Mouse (Mus musculus) forebrain, embryonic 10.5 days (tissue): ENCODE measurements at regions not wholly inside any gene's neighbourhood (a gene's known extent, or its start where the extent isn't known, plus 50 kb on each side); places are given as distances from the start of the nearest gene placed in this dataset.

Source experiments
- DNase-seq: peaks from one replicate; pipeline ENCODE4 v3.0.0-alpha.2; 2017; ENCODE audit warnings: low spot score; ENCODE audit errors: extremely low spot score
- H3K27ac ChIP-seq: fragments of 300-500 bp; sonication (generic); 2 replicates; pipeline ENCODE4 v1.5.1; 2016; ENCODE audit warnings: mild to moderate bottlenecking
- H3K27me3 ChIP-seq: fragments of 300-500 bp; sonication (generic); 2 replicates; pipeline ENCODE4 v1.6.1; 2016; ENCODE audit warnings: mild to moderate bottlenecking; ENCODE audit not compliant: poor library complexity, severe bottlenecking
- H3K36me3 ChIP-seq: fragments of 300-500 bp; sonication (generic); replicated peaks from 2 replicates; pipeline ENCODE4 v1.6.1; 2016; ENCODE audit warnings: mild to moderate bottlenecking, moderate library complexity
- H3K4me1 ChIP-seq: fragments of 300-500 bp; sonication (generic); 2 replicates; pipeline ENCODE4 v1.6.1; 2016
- H3K4me3 ChIP-seq: fragments of 300-500 bp; sonication (generic); 2 replicates; pipeline ENCODE4 v1.5.1; 2016; ENCODE audit warnings: mild to moderate bottlenecking, moderate library complexity
- H3K9me3 ChIP-seq: fragments of 300-500 bp; sonication (generic); 2 replicates; pipeline ENCODE4 v1.6.1; 2016; ENCODE audit warnings: mild to moderate bottlenecking, moderate library complexity
- WGBS: fragments of 180-500 bp; shearing (Covaris S2); methylation state at CpG from one replicate; pipeline ENCODE4 v1.1.7; 2016; 5-methylcytosine and 5-hydroxymethylcytosine counted together

GRCm38 (mm10) chr14:102014976-102015603, 285.3 kb downstream of the Lmo7 start:
- Histone ChIP-seq H3K4me1 (no peaks in the 10 kb centered on the region), H3K27me3 (no peaks in the 10 kb centered on the region), H3K4me3 (no peak overlapping the region), H3K27ac (no peak overlapping the region), H3K9me3 (no peaks in the 10 kb centered on the region), H3K36me3 (no peaks in the 10 kb centered on the region)
- 89% methylated on average over 13 of the region's 13 CpGs for WGBS
- no peak for DNase-seq

- no peak for DNase-seq
- H3K4me1 ChIP-seq = no peaks in the 10 kb centered on the region
- no peak overlapping the region for H3K4me3 ChIP-seq
- H3K27ac ChIP-seq = no peak overlapping the region
- H3K27me3 ChIP-seq = no peaks in the 10 kb centered on the region
- no peaks in the 10 kb centered on the region for H3K36me3 ChIP-seq
- H3K9me3 ChIP-seq = no peaks in the 10 kb centered on the region
- 78% methylated on average over 3 of the region's 3 CpGs for WGBS
These were observed 283.5 kb downstream of the Lmo7 start for GRCm38 (mm10) chr14:102013238-102013637.

GRCm38 (mm10) chr14:101997535-101997934, 267.8 kb downstream of the Lmo7 start:
- no peaks in the 10 kb centered on the region for H3K27me3 ChIP-seq
- no peak overlapping the region for H3K4me3 ChIP-seq
- no peaks in the 10 kb centered on the region for H3K9me3 ChIP-seq
- no peaks in the 10 kb centered on the region for H3K36me3 ChIP-seq
- no peak for DNase-seq
- no peaks in the 10 kb centered on the region for H3K4me1 ChIP-seq
- H3K27ac ChIP-seq = no peak overlapping the region
- 49% methylated on average over 4 of the region's 4 CpGs for WGBS

- 15% methylated on average over 2 of the region's 2 CpGs for WGBS
- DNase-seq = no peak
- no peaks in the 10 kb centered on the region for H3K9me3 ChIP-seq
- H3K4me1 ChIP-seq = no peaks in the 10 kb centered on the region
- H3K27ac ChIP-seq = no peak overlapping the region
- no peak overlapping the region for H3K4me3 ChIP-seq
- H3K27me3 ChIP-seq = no peaks in the 10 kb centered on the region
- no peaks in the 10 kb centered on the region for H3K36me3 ChIP-seq
These were observed 254.6 kb downstream of the Lmo7 start for GRCm38 (mm10) chr14:101984401-101984800.
